Mouse (Mus musculus) olfactory bulb, adult 2 months (tissue): ENCODE data around the gene Aspa.

Experiments used
- CTCF ChIP-seq: fragments of 200-500 bp; IDR thresholded peaks from 2 replicates; pipeline ENCODE4 v1.5.1; 2012; ENCODE audit warnings: low read depth, mild to moderate bottlenecking, low read length, moderate library complexity; ENCODE audit not compliant: insufficient read depth
- POLR2A ChIP-seq: fragments of 200-500 bp; IDR thresholded peaks from 2 replicates; pipeline ENCODE4 v1.6.1; 2012; ENCODE audit warnings: mild to moderate bottlenecking, low read depth, low read length, moderate library complexity; ENCODE audit not compliant: insufficient read depth

GRCm38 (mm10) chr11:73333357-73333756 is 4.0 kb upstream of the Aspa start:
- TF ChIP-seq POLR2A: no peak
- no peak for TF ChIP-seq CTCF
